Mouse (Mus musculus) liver, adult 2 months (tissue): ENCODE results near the gene Gm21188.
"Not testable (repeated sequence)": the region's sequence is repeated elsewhere in the genome, so short reads cannot be mapped to it uniquely, and the experiment has no call there.

Experiments
- CTCF ChIP-seq: fragments of 200-500 bp; IDR thresholded peaks from 2 replicates; pipeline ENCODE4 v1.5.1; 2011; ENCODE audit warnings: low read depth, low read length, control low read depth
- POLR2A ChIP-seq: fragments of 200-500 bp; IDR thresholded peaks from 2 replicates; pipeline ENCODE4 v1.6.1; 2011; ENCODE audit warnings: low read length, control low read depth; ENCODE audit not compliant: insufficient read depth; ENCODE audit errors: extremely low read depth

- TF ChIP-seq CTCF, POLR2A: not testable (repeated sequence)
Measured at GRCm38 (mm10) chr13:120048186-120048585, 3.8 kb downstream of the Gm21188 start.
